Mouse (Mus musculus) embryo, embryonic 11 days (tissue): ENCODE measurements around the gene Pdgfc.
"Not testable (repeated sequence)": the region's sequence is repeated elsewhere in the genome, so short reads cannot be mapped to it uniquely, and the experiment has no call there.

ENCODE experiments used
- DNase-seq: peaks from one replicate; pipeline ENCODE4 v3.0.0-alpha.2; 2015

Pdgfc gene

DNA sequence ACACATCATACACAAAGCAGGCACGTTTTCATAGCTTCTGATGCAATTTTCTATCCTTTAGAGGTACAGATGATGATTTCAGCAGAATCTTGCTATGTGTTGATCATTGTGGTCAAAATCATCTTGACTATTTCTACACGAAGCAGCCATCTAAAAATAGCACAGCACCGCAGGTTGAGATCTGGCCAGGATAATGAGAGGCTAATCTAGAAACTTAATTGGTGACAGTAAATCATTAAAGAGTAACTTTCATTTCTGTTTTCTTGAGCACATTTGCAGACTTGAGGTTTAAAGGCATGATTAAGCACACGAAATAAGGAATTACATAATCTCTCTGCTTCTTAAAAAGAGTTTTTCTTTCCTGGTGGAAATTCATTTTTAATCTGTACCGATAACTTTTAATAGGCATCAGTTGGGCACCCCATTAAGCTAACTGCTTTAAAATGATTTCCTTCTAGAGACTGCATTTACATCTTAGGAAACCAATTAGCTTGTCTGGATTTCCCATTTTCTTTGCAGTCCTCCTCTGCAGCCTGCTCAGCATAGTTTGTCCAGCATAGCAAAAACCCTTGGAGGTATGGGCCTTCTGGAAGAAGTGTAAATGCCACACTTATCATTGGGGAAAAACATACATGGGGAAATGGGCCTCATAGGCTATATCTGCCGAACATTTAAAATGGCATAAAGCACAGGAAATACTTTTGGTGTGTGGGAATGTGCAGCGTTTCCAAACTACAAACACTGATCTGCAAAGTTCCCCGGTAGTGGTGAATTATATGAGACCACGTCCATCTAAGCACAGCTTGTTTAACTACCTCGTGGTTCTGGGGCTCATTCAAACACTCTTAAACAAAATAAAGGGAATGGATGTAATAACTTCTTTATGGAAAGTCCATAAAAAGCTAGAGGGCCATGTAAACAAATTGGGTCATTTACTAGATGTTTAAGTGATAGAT is 10.7 kb downstream of the Pdgfc start:
- no peak for DNase-seq

DNA sequence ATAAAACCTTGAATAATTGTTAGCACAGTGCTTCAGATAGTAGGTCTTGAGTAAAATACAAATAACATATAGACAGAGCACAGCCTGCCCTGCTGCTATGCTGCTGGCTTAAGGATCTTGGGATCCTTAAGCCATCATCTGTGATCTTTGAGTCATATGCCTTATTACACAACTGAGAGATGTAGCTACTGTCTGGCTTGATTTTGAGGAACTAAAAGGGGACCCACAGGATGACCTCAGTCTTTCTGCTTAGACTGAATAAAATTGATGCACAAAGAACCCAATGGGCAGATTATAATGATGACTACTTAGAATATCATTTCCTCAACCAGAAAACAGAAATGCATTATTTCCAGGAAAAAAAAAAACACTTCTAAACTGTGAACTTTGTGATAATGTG is 15.3 kb downstream of the Pdgfc start:
- no peak for DNase-seq

DNA sequence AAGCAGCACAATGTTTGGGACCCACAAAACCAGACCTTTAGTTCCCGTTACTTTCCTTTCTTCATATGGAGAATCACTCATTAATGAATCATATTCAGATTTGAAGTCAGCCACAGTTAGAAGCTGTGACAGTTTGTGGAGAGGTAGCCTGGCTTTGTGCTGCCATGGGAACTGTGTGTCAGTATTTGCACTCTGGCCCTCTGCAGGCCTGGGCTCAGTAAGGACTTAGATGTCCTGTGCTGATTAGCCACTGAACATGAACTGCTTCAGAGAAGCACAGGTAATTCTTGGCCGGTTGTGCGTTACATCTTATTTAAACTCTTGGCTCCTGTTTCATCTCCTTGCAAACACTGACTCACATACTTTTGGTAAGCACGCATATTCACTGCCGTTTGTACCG is 16.2 kb downstream of the Pdgfc start:
- no peak for DNase-seq

DNA sequence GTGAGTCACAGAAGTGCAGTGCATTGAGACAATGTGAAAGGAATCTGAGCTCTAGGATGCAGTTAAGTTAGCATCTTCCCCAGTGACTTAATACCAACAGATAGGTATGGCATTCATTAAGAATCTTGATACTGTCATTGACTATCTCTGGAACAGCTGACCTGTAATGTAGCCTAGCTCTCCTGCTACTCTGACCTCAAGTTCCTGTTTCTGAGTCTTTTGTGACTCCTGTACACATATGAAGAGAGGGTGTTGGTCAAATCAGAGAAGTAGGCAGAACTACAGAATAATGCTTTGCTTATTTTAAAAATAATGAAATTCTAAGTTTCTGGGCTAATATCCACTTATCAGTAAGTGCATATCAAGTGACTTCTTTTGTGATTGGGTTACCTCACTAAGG is 17.9 kb downstream of the Pdgfc start:
- DNase-seq: no peak

DNA sequence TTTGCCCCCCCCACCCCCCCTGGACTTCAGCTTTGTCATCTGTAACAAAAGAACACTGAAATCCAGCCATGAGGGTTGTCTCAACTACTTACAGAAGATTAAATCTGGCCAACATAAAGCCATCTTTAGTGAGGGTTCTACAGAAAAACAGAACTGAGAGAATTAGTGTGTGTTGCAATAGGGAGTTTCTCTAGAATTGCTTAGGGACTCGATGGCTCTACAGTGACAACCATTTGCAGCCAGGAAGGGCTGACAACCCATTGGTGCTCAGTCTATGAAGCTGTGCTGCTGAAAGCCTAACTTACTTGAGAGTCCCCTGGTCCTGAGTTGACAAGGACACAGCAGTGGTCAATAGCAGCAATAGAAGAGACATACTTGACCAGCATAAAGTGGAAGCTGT is 21.5 kb downstream of the Pdgfc start:
- no peak for DNase-seq

DNA sequence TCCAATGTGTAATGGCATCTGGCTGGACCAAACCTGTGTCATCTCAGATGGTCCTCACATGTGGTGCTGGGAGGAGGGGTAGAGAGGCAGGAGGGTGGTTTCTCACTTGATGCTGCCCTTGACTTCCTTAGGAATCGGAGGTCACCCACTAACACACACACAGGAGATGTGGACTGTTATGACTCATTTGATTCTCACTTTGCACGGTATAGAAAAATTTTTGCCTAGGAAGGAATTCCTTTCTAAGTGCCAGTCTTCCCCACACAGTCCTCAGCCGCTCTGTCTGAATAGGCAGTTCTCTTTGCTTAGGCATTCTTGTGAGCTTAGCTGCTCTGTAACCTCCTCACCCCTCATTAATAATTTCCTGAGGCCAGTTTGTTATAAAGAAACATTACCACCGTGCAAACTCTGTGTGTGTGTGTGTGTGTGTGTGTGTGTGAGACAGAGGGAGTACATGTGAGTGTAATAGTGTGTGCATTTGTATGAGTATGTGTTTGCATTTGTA is 22.4 kb downstream of the Pdgfc start:
- peak; percentile 44 for DNase-seq

DNA sequence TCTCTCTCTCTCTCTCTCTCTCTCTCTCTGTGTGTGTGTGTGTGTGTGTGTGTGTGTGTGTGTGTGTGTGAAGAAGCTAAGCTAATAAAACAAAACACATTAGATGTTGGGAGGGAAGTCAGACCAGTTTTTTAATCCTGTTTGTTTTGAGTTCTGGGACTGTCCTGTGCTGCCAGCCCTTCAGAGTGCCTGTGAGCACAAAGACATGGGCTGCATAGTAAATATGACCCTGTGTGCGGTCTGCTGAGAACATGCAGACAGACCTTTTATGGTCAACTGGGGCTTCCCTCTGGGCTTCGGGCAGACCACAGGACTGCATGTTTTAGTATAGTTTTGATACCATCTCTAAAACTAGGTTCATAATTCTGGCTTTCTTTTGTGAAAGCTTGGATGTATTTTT is 32.3 kb downstream of the Pdgfc start:
- no peak for DNase-seq

DNA sequence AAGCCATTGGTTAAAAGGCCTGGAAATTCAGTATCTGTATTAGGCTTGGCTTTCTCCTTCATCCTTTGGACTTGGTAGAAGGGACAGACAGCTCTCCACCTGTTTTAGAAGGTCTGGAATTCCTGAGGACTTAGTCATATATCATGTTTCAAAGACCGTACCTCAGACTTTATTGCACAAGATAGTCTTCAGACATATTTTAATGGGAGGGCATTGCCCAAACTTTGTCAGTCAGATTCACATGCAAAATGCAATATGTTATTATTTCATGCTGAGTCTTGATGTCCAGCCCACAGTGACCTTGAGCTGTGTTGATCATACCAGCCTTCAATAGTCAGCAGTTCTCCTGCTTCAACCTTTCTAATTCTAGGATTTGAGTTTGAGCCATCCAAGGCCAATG is 64.9 kb downstream of the Pdgfc start:
- DNase-seq: no peak

DNA sequence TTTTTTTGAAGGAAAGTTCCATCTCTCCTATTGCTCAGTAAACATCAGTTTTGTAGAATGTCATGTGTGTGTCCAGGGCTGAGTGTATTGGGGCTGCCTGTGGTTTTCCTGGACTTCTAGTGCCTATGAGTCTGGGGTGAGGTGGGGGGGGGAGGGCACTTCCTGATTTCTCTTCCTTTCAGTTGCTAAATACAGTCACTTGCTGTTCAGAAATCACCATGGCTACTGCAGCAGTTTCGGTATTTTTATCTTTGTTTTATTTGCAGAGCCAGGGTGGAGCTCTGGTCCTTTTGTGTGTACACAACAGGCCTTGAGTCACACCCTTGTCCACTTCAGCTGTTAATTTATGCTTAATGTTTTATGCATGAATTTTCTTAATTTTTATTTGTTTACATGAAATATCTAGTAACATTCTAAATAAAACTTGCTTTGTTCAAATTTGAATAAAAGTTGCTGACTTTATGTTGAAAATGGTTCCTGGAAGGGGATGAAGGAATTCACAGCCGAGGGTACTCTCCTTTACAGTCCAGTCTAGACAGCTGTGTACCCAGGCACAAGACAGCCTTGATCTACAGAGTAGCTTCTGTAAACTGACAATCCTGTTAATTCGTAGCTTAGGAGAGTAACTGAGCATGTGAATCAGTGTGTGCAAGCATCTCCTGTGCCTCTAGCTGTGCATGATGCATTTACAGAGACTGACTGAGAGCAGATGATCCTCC is 66.1 kb downstream of the Pdgfc start:
- peak; percentile 29 for DNase-seq

DNA sequence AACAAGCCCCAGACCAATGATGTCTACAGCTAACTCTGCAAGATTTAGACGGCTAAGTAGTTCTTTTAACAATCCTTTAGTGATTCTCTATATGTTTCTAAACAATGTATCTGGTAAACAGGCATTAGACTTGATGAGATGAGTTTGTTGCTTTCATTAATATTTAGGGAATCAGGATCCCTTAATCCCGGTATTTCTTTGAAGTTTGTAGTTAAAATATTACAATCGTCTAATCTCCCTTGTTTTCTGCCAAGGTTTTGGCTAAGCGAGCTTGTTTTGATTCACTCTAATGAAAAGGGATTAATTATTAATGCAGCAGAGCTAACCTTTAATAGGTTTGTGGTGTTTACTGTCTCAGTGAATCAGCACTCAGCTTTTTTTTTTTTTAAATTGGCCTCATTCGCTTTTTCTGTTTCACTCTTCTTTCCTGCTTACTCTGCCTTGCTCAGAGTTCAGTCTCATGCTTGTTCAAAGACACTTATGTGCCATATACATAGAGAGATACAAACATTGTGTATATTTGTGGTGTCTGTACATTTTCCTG is 66.7 kb downstream of the Pdgfc start:
- no peak for DNase-seq

DNA sequence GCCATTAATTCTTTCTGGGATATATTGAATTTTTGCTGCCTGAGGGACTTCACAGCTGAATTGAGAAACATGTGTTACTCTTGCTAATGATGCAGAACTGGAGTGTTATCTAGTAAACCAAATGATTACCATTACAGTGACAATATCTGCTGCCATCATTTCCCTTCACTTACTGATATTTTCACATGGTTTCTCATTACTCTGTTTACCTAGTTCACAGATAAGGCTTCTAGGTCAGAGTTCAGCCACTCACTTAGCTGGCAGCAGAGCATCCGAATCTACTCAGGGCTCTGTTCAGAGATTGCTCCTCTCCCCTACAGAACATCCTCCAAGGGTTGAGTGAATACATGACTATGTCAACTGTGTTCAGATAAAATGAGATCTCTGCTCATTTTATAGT is 71.3 kb downstream of the Pdgfc start:
- no peak for DNase-seq

DNA sequence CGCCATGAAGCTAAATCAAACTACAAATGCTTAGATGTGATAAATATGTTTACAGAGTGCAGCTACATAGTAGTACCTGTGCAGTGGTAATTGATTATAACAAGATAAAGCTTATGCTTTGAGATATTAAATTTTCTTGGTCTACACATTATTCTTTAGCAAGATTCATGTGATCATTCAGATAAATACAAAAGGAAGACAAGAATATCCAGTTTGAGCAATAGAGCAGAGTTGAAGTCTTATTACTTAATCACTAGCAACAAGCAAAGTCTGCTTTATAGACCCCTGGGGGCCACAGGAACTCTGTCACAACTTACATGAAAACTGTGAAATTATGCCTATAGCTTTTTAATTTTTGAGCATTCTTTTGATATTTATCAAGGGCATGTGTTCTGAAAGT is 74.8 kb downstream of the Pdgfc start:
- DNase-seq: no peak

DNA sequence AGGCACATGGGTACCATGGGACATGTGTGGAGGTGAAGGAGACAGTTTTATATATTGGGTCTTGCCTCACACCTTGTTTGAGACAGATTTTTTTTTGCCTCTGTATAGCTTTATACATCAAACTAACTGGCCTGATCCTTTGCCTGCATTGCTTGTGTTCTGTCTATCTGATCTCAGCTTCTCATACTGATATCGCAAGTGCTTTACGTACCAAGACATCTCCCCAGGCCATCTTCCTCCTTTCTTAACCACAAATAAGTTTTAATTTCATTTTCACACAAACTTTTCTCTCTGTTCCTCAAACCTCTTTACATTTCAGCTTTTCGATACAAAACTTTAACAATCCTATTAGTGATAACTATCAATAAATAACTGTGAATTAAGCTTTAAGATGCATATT is 76.7 kb downstream of the Pdgfc start:
- no peak for DNase-seq

DNA sequence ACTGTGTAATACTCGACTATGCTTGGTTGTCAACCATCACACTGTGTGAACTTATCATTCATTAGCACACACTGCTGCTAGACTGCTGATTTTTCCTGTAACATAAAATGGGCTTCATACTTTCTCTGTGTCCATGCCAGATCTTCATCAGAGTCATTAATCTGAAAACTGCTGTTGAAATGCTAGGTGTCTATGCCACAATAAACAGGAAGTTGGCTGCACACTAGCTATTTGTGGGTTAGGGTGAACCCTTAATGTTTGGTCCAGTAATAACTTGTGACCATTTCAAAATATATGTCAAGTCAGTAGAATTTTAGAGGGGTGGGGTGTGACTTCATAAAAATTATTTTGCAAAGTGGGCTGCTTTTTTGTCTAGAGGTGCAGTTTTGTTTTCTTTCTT is 84.4 kb downstream of the Pdgfc start:
- no peak for DNase-seq

DNA sequence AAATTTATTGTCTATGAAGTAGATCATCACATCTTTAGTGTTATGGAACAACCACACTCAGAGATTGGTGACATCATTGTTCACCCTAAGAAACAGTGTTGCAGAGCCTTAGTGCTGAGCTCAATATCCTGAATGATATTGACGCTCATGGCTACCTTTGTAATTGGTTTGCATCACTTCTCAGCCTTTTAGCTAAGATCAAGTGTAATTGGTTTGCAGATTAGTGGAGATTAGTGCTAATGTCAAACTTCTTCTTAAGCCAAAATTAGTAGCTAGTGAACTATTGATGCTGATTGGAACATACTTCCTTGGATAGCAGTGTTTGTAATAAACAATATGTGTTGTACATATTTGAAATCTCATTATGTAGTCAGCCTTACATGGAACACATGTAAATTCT is 85.5 kb downstream of the Pdgfc start:
- no peak for DNase-seq

DNA sequence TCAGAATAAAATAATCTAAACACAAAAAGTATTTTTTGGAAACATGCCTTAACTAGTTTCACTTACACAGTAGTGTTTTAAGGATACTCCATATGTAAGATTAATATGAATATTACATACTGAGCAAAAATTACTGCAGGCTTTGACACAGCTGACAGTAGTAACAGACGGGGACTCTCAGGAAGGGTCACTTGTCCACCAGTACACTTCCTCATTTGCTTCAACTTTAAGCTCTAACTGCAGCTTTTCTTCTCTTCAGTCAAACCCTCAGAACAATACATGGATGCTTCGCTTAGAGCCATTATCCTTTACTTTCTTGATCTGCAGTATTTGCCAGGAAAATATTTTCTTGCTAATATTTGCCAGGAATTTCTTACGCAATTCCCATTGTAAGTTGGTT is 87.2 kb downstream of the Pdgfc start:
- DNase-seq: no peak

DNA sequence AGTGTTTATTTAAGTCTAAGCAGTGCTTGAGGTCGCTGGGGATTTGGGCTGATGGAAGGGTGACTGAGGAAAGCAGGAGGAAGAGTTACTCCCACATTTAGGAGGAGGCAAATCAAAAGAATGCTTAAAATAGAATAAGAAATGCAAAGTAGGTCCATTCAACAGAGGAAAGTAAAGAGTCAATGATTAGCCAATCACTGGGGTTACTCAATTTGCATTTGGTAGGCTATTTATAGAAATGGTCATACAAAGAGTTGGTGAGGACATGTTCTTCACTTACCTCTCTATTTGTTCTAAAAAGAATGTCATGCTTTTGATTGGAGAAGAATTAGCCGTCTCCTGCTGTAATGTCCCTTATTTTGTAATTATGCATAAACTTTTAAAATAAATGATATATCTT is 90.8 kb downstream of the Pdgfc start:
- DNase-seq: no peak

DNA sequence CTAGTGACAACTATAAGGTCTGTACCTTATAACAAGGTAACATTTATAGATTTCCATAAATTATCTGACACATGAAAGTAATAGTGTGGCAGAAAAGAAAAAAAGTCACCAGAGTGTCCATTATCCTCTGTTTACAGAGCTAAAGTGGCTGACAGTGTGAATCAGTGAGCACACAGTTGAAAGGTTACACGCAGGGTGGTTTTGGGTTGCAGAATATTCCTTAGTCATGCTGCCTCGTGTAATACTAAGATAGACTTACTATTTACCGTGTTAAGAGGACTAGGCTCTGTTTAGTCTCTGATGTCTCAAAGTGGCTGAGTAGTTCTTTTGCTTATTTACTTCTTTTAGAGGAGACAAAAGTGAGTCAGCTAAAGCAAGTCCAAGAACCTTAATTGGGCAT is 100.8 kb downstream of the Pdgfc start:
- no peak for DNase-seq

DNA sequence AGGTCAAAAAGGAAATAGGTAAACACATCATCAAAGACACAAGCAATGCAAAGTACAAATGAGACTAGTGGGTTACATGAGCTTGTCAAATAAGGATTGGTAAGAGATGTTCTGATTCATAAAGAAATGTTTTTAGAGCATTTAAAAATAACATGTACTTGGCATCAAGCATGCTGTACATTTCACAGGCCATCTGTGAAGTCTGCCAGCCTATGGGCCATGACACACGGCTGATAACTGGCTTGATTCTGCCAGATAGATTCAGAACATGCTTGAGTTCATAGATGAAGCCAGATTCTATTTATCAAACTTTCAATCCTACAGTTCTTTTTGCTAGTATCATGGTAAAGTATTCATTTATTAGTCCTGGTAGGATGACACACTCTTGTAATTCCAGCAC is 101.8 kb downstream of the Pdgfc start:
- not testable (repeated sequence) for DNase-seq

DNA sequence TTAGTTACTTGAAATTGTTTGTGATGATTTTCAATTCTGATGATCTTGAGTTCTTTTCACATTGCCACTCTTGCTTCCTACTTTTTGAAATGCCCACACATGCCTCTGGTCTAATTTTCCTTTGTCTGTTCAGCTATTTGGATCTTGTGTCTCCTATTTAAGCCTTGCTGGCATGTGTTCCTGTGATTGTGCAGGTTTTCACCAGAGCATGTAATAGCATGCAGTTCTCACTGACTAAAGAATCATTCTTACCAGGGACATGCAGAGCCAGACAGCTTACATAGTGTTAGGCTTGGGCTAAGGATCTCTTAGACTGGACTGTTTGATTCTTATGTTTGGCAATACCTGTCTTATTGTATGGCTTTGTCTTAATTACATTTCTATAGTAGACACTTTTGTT is 107.5 kb downstream of the Pdgfc start:
- DNase-seq: no peak

DNA sequence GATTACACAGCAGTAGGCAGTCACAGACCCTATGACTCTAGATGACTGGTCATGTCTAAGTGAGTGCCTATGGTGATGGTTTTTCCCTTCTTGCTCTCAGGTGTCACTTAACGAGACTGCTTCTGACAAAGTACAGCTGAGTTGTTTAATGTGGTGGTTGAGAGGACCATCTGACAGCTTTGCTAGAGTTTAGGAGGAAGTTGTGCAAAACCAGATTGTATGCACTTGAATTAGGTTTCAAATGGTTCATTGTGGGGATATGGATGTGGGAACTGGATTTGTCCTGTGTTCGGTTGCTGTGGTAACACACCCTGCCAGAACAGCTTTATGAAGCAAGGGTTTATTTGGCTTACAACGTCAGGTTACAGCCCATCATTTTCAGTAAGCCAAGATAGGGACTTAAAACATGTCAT is 112.9 kb downstream of the Pdgfc start:
- no peak for DNase-seq

DNA sequence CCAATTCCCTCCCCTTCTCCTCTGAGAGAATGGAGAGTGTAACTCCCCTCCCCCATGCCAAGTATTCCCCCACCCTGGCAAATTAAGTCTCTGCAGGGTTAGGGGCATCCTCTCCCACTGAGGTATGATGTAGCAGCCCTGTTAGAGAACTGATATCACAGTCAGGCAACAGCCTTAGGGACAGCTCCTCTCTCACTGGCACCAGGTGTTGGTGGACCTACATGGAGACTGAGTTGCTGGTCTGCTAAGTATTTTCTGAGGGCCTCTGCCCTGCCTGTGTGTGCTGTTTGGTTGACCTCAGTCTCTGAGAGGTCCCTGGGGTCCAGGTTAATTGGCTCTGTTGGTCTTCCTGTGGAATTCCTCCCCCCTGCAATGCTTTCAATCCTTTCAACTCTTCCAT is 114.0 kb downstream of the Pdgfc start:
- DNase-seq: no peak

DNA sequence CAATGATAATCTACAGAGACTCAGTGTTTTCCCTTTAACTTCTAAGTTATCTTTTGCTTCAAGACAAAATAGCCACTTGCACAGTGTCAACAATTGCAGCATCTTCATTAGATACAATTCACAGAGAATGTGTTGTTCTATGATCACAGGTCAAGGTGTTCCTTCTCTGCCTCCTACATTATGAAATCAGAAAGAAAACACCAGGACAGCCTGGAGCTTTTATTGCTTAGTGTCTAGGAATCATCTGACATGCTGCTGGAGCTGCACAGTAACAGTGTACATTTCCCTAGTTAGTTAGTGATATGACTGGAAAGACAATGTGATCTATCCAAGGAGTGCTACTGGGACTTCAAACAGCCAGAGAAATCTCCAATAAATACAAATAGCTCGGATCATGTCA is 118.2 kb downstream of the Pdgfc start:
- DNase-seq: no peak
